Mouse (Mus musculus) stomach, adult 2 months (tissue): ENCODE measurements around the gene Apoe. TPM values are rescaled to one million over a fixed set of nuclear protein-coding genes. Genes with fewer than 3 reads are reported as not detected.

ENCODE experiments used
- polyA plus RNA-seq: library from polyadenylated mRNA; depleted of rRNA; stranded (reverse); fragments of >200 nt; gene quantifications from 2 replicates; pipeline ENCODE4 v1.2.3, GENCODE M21; 2012; rRNA removed

The Apoe gene
- 235 and 380 TPM in 2 replicates for polyA plus RNA-seq

DNA sequence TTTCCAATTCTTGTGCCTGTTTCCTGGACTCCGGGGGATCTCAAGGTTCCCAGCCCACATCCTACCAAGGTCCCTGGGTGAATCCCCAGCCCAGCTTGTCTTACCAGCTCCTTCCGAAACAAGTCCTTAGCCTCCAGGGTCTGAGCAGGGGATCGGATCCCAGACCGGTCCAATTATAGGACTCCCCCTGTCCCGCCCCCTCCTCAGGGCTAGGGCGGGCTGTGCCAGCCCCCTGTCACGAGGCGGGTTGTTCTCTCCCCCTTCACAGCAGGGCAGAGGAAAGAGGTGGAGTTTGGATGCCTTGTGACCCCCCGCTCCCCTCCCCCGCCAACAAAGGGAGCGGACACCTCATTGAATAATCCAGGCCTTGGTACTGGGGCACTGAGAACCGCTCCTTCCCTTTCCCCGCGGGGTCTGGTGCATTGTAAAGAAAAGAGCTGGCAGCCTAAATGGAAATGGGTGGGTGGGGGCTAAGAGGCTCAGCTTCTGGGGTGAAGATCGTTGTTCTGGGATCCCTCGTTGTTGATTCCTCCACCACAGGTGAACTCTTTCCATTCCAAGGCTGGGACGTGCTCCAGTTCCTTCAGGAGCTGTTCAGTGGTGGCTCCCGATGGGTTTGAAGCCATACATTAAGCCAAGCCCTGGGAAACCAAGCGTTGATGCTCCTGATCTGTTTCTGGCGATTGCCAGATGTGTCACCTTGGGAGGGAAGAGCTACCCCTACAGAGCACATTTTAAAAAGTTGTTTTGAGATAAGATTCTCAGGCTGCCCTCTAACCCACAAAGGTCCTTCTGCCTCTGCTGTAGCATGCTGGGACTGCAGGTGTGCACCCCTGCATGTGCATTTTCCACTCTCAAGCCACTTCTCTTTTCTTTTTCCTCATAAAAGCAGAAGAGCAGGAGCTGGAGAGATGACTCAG, at the start of gene Apoe:
Gene Apoe, minus strand, starts transcription at position 282 of the 920 bp plus-strand sequence.

DNA sequence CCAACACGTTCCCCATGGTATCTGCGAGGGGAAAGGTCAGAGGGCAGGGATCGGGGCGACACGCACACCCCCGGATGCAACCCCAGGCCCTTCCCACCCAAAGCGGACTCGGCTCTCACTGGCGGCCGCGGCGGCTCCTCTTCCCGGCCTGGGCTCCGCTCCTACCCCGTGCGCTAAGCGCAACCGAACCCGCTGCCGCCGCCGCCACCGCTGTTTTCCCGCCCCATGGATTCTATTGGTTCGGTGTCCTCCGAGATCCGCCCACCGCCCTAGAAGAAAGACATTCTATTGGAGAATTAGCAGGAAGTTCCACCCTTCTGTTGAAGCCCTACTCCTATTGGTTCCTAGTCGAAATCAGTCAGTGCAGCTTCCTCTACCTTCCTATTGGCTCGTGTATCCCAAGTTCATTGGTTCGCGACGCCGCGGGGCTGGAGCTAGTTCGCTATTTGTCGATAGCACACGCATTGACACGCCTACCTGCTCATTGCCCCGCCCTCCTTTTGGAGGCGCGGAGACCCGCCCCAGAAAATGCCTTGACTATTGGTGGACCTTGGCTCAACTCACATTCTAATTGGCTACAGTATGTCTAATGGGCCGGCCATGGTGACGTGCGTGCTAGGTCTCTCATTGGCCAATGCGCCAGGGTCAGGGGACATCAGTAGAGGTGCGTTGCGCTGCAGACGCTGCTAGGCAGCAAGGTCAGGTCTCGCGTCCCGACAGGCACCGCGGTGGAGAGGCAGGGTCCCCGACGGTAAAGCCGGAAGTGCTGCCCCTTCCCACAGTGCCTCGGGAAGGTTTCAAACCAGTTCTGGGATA, 16.5 kb upstream of the Apoe start, which contains the start of gene Tomm40:
Gene Tomm40, minus strand, starts transcription at position 200 of the 816 bp plus-strand sequence.

DNA sequence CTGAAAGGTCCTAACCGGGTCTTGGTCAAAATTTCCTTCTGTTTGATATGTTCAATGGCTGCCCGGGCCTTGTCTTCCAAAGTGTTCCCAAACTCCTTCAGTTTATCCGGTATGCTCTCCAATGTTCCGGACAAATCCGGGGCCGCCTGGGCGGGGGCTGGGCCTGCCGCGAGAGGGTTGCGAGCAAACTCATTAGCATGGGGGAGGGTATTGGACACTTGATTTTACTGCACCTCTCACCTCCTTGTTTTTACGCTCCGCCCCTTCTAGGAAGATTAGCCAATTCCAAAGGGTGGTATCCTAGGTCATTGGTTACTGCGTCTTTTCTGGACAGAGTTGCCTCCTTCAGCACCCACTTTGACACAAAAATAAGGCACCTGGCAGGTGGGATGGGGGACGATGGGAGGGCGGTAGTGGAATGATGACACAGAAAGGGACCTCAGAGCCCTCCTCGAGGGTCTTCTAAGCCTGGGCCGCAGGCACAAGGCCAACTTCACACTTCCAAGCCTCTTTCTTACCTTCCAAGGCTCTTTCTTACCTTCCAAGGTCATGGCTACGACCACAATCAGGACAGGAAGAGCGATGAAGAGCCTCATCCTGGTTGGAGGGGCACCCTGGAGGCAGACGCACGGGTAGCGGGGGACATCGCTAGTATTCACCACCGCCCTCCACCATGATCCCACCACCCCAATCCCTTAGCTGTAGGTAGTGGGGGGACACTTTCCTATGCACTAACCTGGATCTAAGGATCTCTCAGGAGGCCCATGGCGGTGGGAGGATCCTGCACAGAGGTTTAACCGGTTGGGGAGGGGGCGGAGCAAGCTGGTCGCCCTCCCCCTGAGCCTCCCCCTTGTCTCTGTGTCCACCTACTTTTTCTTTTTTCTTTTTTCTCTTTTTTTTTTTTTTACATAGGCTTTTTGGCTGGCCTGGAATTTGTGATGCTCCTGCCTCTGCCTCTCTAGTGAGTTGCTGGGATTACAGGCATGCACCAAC, 6.8 kb downstream of the Apoe start, which contains the start of gene Apoc1:
Gene Apoc1, minus strand, starts transcription at position 788 of the 993 bp plus-strand sequence.

DNA sequence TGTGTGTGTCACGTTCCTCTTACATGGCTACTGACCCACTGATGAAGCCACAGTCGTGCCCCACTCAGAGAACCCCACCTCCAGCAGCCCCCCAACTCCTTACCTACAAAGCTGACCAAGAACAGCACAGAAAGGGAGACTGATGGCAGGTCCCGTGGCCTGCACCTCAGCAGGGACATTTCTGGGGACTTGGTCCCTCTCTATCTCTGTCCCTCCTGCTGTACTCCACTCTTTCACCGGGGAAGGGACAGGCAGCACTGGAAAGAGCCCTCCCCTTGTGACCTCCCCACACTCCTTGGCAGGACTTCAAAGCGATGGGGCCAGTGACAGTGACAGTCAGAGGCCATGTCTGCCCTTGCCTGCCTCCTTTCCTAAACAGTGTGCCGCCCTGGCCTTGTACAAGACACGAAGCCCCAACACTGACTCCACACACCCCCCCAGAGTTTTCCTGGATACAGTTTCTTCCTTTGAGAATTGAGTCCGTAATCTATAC, 17.7 kb downstream of the Apoe start, which contains the start of the genes Gm44805 and Apoc4:
Gene Gm44805, minus strand, starts transcription at position 222 of the 493 bp plus-strand sequence.
Gene Apoc4, minus strand, starts transcription at position 278 of the 493 bp plus-strand sequence.

DNA sequence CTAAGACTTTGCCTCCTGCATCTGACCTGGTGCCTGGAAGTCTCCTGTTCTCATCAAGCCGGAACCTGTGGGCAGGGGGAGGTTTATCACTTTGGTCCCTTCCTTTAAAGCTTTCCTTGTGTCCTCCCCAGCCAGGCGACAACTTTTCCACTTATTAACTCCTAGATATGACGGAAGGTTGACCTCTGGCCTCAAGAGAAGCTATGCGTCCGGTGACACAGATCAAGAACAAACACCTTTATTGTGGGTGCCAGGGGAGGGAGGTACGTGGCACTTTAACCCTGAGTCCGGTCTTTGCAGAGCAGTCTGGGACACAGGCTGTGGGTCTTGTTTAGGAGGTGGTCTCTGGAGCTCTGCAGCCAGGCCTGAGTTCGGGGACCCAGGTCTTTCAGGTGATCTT, 21.1 kb downstream of the Apoe start, which contains the start of gene Apoc2:
Gene Apoc2, minus strand, starts transcription at position 70 of the 400 bp plus-strand sequence.

GRCm38 (mm10) chr7:19664955-19665841, 33.8 kb downstream of the Apoe start, which contains the start of gene Clptm1:
TSS of gene Clptm1 (minus strand) at chr7:19665033.

Other genes with a start within 250 kb of the Apoe start
- gene Mark4, start 240.4 kb downstream of the Apoe start, polyA plus RNA-seq, result 10.8 and 27.7 TPM in 2 replicates
- gene Exoc3l2, start 235.9 kb downstream of the Apoe start, polyA plus RNA-seq, result 6.3 and 7.2 TPM in 2 replicates
- 7.3 and 15.7 TPM in 2 replicates for gene Bloc1s3, start 190.8 kb downstream of the Apoe start, polyA plus RNA-seq
- gene Trappc6a, start 190.8 kb downstream of the Apoe start, polyA plus RNA-seq, result 119 and 179 TPM in 2 replicates
- 45.5 and 87.5 TPM in 2 replicates for gene Nkpd1, start 181.3 kb downstream of the Apoe start, polyA plus RNA-seq
- gene Ppp1r37, start 136.1 kb downstream of the Apoe start, polyA plus RNA-seq, result 78.3 and 88.5 TPM in 2 replicates
- gene Zfp296, start 121.9 kb downstream of the Apoe start, polyA plus RNA-seq, result 7.5 and 7.9 TPM in 2 replicates
- gene Gemin7, start 121.6 kb downstream of the Apoe start, polyA plus RNA-seq, result 59.4 and 88.0 TPM in 2 replicates
- 68.5 and 172 TPM in 2 replicates for gene Clasrp, start 94.7 kb downstream of the Apoe start, polyA plus RNA-seq
- gene Relb, start 69.8 kb downstream of the Apoe start, polyA plus RNA-seq, result 10.6 and 18.6 TPM in 2 replicates
- 55.4 and 69.0 TPM in 2 replicates for gene Clptm1, start 34.2 kb downstream of the Apoe start, polyA plus RNA-seq
- 1.1 and 1.6 TPM in 2 replicates for gene Apoc2, start 21.2 kb downstream of the Apoe start, polyA plus RNA-seq
- gene Gm44805, start 17.8 kb downstream of the Apoe start, polyA plus RNA-seq, result not detected in 2 replicates
- 0.37 TPM in 1 of 2 replicates, not detected in the other for gene Apoc4, start 17.7 kb downstream of the Apoe start, polyA plus RNA-seq
- gene Apoc1, start 6.5 kb downstream of the Apoe start, polyA plus RNA-seq, result 6.5 and 8.3 TPM in 2 replicates
- 58.9 and 85.6 TPM in 2 replicates for gene Tomm40, start 16.2 kb upstream of the Apoe start, polyA plus RNA-seq
- gene Nectin2, start 51.3 kb upstream of the Apoe start, polyA plus RNA-seq, result 64.6 and 101 TPM in 2 replicates
- gene Bcam, start 71.8 kb upstream of the Apoe start, polyA plus RNA-seq, result 52.3 and 63.9 TPM in 2 replicates
- 41.1 and 54.6 TPM in 2 replicates for gene Cblc, start 97.6 kb upstream of the Apoe start, polyA plus RNA-seq
- gene Bcl3, start 123.6 kb upstream of the Apoe start, polyA plus RNA-seq, result 47.9 and 87.5 TPM in 2 replicates
- 0.53 TPM in 1 of 2 replicates, not detected in the other for gene Gm19345, start 152.8 kb upstream of the Apoe start, polyA plus RNA-seq
- gene Ceacam16, start 162.1 kb upstream of the Apoe start, polyA plus RNA-seq, result 0.26 and 0.29 TPM in 2 replicates
- gene Ceacam19, start 188.8 kb upstream of the Apoe start, polyA plus RNA-seq, result 2.5 and 3.0 TPM in 2 replicates
- gene Pvr, start 222.0 kb upstream of the Apoe start, polyA plus RNA-seq, result 2.3 and 3.4 TPM in 2 replicates